Comparison of ENCODE assay signal across 11 mouse cellular contexts in genomic region chr17:25880913-25881641, GRCm38 (mm10). TPM values are rescaled to one million over a fixed set of nuclear protein-coding genes. Genes with fewer than 3 reads are reported as not detected.
A peak's percentile ranks its signal among the peaks of the same experiment; 100 is the strongest.
DNase-seq lines count a peak whose midpoint lies in the region; ATAC-seq and TF ChIP-seq lines count a peak whose summit lies in the region.
"Had no signal": no experiment of that assay in that cellular context is flagged by ENCODE, and none has a peak within 500 bp of the region (broad histone marks: within the 10 kb centered on the region; RNA-seq: fewer than 3 reads in every experiment).

No protein-coding gene starts in this region.

- no peak for ATAC-seq in limb, embryonic 11.5 days (ENCODE audit: insufficient number of reproducible peaks, low FRiP score, low TSS enrichment, low read depth)
- no peak for ATAC-seq in neural tube, embryonic 13.5 days (ENCODE audit: low read depth)
- no peak for ATAC-seq in megakaryocyte, adult 5-6 weeks (ENCODE audit: poor library complexity, severe bottlenecking)

- intact Hi-C loops in gastrocnemius, adult 2 months (cut with DNase I): no loop called here

- peak; percentile 71 for DNase-seq in kidney, adult 2 months
- no peak for DNase-seq in kidney, adult 18-20 months
- DNase-seq in embryonic facial prominence, embryonic 10.5 days (ENCODE audit: low spot score): peak; percentile 79
- peak; percentile 63 for DNase-seq in limb, embryonic 11.5 days (ENCODE audit: low spot score)
- DNase-seq in ovary, postnatal 14 days (ENCODE audit: low spot score): no peak
- no peak for DNase-seq in gastrocnemius, adult 2 months
- DNase-seq: heart, postnatal 10 days had no signal

- no peaks in the 10 kb centered on the region for H3K36me3 ChIP-seq in kidney, adult 2 months (ENCODE audit: control insufficient read depth, insufficient read depth, low read length)
- H3K36me3 ChIP-seq in embryonic facial prominence, embryonic 10.5 days (replicated peaks): peaks cover 67% of the 10 kb centered on the region
- H3K36me3 ChIP-seq in limb, embryonic 11.5 days (ENCODE audit: control insufficient read depth, insufficient read depth, low read length): peaks cover 11% of the 10 kb centered on the region
- H3K36me3 ChIP-seq in neural tube, embryonic 13.5 days: peaks cover 60% of the 10 kb centered on the region

- H3K9ac ChIP-seq in limb, embryonic 11.5 days (ENCODE audit: low read length): no peak overlapping the region
- H3K9ac ChIP-seq in neural tube, embryonic 13.5 days: 0 out of 2 replicates have a peak overlapping the region, but pooled peaks have one; percentile 2

- no peak overlapping the region for H3K27ac ChIP-seq in kidney, adult 2 months (ENCODE audit: insufficient read depth, low read depth, low read length)
- peak overlapping the region; percentile 89 for H3K27ac ChIP-seq in embryonic facial prominence, embryonic 10.5 days (replicated peaks)
- peak overlapping the region; percentile 68 for H3K27ac ChIP-seq in limb, embryonic 11.5 days (replicated peaks; ENCODE audit: low read depth, low read length)
- H3K27ac ChIP-seq in neural tube, embryonic 13.5 days (replicated peaks): peak overlapping the region; percentile 59; the same call in 1 of the 2 replicates
- no peak overlapping the region for H3K27ac ChIP-seq in gastrocnemius, adult 2 months

- no peak for TF ChIP-seq POLR2A in kidney, adult 2 months (IDR thresholded peaks at IDR 0.05; ENCODE audit: low read depth, low read length)

- H3K4me1 ChIP-seq in kidney, adult 2 months (ENCODE audit: control insufficient read depth, insufficient read depth, low read length): peaks cover 19% of the 10 kb centered on the region; the same call in 1 of the 2 replicates
- peaks cover 99% of the 10 kb centered on the region for H3K4me1 ChIP-seq in embryonic facial prominence, embryonic 10.5 days
- H3K4me1 ChIP-seq in limb, embryonic 11.5 days (ENCODE audit: control insufficient read depth, insufficient read depth, low read length): peaks cover 34% of the 10 kb centered on the region
- peaks cover 30% of the 10 kb centered on the region for H3K4me1 ChIP-seq in neural tube, embryonic 13.5 days (replicated peaks)

- H3K9me3 ChIP-seq in embryonic facial prominence, embryonic 10.5 days: no peaks in the 10 kb centered on the region
- H3K9me3 ChIP-seq in limb, embryonic 11.5 days (ENCODE audit: control insufficient read depth, low read length): no peaks in the 10 kb centered on the region
- no peaks in the 10 kb centered on the region for H3K9me3 ChIP-seq in neural tube, embryonic 13.5 days

- H3K4me2 ChIP-seq in limb, embryonic 11.5 days (ENCODE audit: low read depth, severe bottlenecking): 0 out of 2 replicates have a peak overlapping the region, but pooled peaks have one; percentile 15
- no peak overlapping the region for H3K4me2 ChIP-seq in neural tube, embryonic 13.5 days

- 26% methylated on average over 5 of the region's 5 CpGs for WGBS in kidney, adult 2 months
- WGBS in embryonic facial prominence, embryonic 10.5 days: 2% methylated on average over 5 of the region's 5 CpGs
- WGBS in limb, embryonic 11.5 days: 5% methylated on average over 5 of the region's 5 CpGs
- 7% methylated on average over 5 of the region's 5 CpGs for WGBS in neural tube, embryonic 13.5 days

- TF ChIP-seq CTCF in kidney, adult 2 months (conservative IDR thresholded peaks at IDR 0.05; ENCODE audit: insufficient read depth, insufficient read length, low read depth, low read length): no peak
- no peak for TF ChIP-seq CTCF in gastrocnemius, adult 2 months (IDR thresholded peaks at IDR 0.05)

- no peaks in the 10 kb centered on the region for H3K27me3 ChIP-seq in kidney, adult 2 months (replicated peaks; ENCODE audit: control insufficient read depth, insufficient read depth, low read length)
- no peaks in the 10 kb centered on the region for H3K27me3 ChIP-seq in embryonic facial prominence, embryonic 10.5 days (replicated peaks; ENCODE audit: low read depth, poor library complexity, severe bottlenecking)
- H3K27me3 ChIP-seq in limb, embryonic 11.5 days (ENCODE audit: control insufficient read depth, insufficient read depth, low read length): no peaks in the 10 kb centered on the region
- no peaks in the 10 kb centered on the region for H3K27me3 ChIP-seq in neural tube, embryonic 13.5 days

- no peak overlapping the region for H3K4me3 ChIP-seq in kidney, adult 2 months (ENCODE audit: insufficient read depth, low read depth, low read length)
- H3K4me3 ChIP-seq in embryonic facial prominence, embryonic 10.5 days: peak overlapping the region; percentile 36
- no peak overlapping the region for H3K4me3 ChIP-seq in limb, embryonic 11.5 days (ENCODE audit: low read depth, low read length)
- H3K4me3 ChIP-seq in neural tube, embryonic 13.5 days: no peak overlapping the region
- H3K4me3 ChIP-seq in gastrocnemius, adult 2 months: no peak overlapping the region
- H3K4me3 ChIP-seq: erythroblast, embryonic 14.5 days; left cerebral cortex, adult 2 months had no signal

RNA-seq across cellular contexts. Expression of gene Wfikkn1, which starts 0.4 kb away (rescaled TPM):
- polyA plus RNA-seq in kidney, adult 2 months (2012; rRNA removed): 0.31 and 0.42 TPM in 2 replicates
- polyA plus RNA-seq in embryonic facial prominence, embryonic 10.5 days (2016; fragmentation: Nextera tagmentation; extraction: Ambion mirVana): 7.8 and 12.6 TPM in 2 replicates
- 0.68 and 0.75 TPM in 2 replicates for polyA plus RNA-seq in limb, embryonic 11.5 days (2014; fragmentation: Nextera tagmentation; extraction: Ambion mirVana)
- 0.53 and 0.79 TPM in 2 replicates for polyA plus RNA-seq in neural tube, embryonic 13.5 days (2015; fragmentation: Nextera tagmentation; extraction: Ambion mirVana)
- total RNA-seq in megakaryocyte, adult 5-6 weeks (2015): 1.0 and 1.6 TPM in 2 replicates
- total RNA-seq in megakaryocyte, adult 5-6 weeks (2017): 0.04 and 0.15 TPM in 2 replicates
- total RNA-seq in gastrocnemius, adult 2 months (2021): under 1 TPM; 0.26 to 0.75 TPM

RNA-seq across cellular contexts. Expression of gene Mettl26, which starts 6.2 kb away (rescaled TPM):
- polyA plus RNA-seq in kidney, adult 2 months (2012; rRNA removed): 509 and 656 TPM in 2 replicates
- polyA plus RNA-seq in embryonic facial prominence, embryonic 10.5 days (2016; fragmentation: Nextera tagmentation; extraction: Ambion mirVana): 68.1 and 69.8 TPM in 2 replicates
- polyA plus RNA-seq in limb, embryonic 11.5 days (2014; fragmentation: Nextera tagmentation; extraction: Ambion mirVana): 55.9 and 60.9 TPM in 2 replicates
- polyA plus RNA-seq in neural tube, embryonic 13.5 days (2015; fragmentation: Nextera tagmentation; extraction: Ambion mirVana): 56.8 and 65.5 TPM in 2 replicates
- 18.9 and 20.3 TPM in 2 replicates for total RNA-seq in megakaryocyte, adult 5-6 weeks (2015)
- 3.7 and 6.0 TPM in 2 replicates for total RNA-seq in megakaryocyte, adult 5-6 weeks (2017)
- 10 to 100 TPM; 27.7 to 33.7 TPM for total RNA-seq in gastrocnemius, adult 2 months (2021)

RNA-seq across cellular contexts. Expression of gene Mcrip2, which starts 12.5 kb away (rescaled TPM):
- 258 and 286 TPM in 2 replicates for polyA plus RNA-seq in kidney, adult 2 months (2012; rRNA removed)
- polyA plus RNA-seq in embryonic facial prominence, embryonic 10.5 days (2016; fragmentation: Nextera tagmentation; extraction: Ambion mirVana): 17.3 and 20.2 TPM in 2 replicates
- 7.8 and 10.7 TPM in 2 replicates for polyA plus RNA-seq in limb, embryonic 11.5 days (2014; fragmentation: Nextera tagmentation; extraction: Ambion mirVana)
- polyA plus RNA-seq in neural tube, embryonic 13.5 days (2015; fragmentation: Nextera tagmentation; extraction: Ambion mirVana): 10.8 and 14.2 TPM in 2 replicates
- total RNA-seq in megakaryocyte, adult 5-6 weeks (2015): 1.8 and 3.5 TPM in 2 replicates
- 3.1 and 4.1 TPM in 2 replicates for total RNA-seq in megakaryocyte, adult 5-6 weeks (2017)
- 100 to 1,000 TPM in 1 of 2 experiments, 10 to 100 TPM in 1; 85.3 to 117 TPM for total RNA-seq in gastrocnemius, adult 2 months (2021)

RNA-seq across cellular contexts. Expression of gene Wdr90, which starts 19.8 kb away (rescaled TPM):
- polyA plus RNA-seq in kidney, adult 2 months (2012; rRNA removed): 23.8 and 25.5 TPM in 2 replicates
- polyA plus RNA-seq in embryonic facial prominence, embryonic 10.5 days (2016; fragmentation: Nextera tagmentation; extraction: Ambion mirVana): 53.8 and 56.1 TPM in 2 replicates
- 19.3 and 22.4 TPM in 2 replicates for polyA plus RNA-seq in limb, embryonic 11.5 days (2014; fragmentation: Nextera tagmentation; extraction: Ambion mirVana)
- 14.1 and 15.6 TPM in 2 replicates for polyA plus RNA-seq in neural tube, embryonic 13.5 days (2015; fragmentation: Nextera tagmentation; extraction: Ambion mirVana)
- 17.3 and 19.3 TPM in 2 replicates for total RNA-seq in megakaryocyte, adult 5-6 weeks (2015)
- 7.8 and 9.5 TPM in 2 replicates for total RNA-seq in megakaryocyte, adult 5-6 weeks (2017)
- total RNA-seq in gastrocnemius, adult 2 months (2021): 1 to 10 TPM in 1 of 2 experiments, under 1 TPM in 1; 0.66 to 1.0 TPM

RNA-seq across cellular contexts. Expression of gene Rhot2, which starts 36.4 kb away (rescaled TPM):
- polyA plus RNA-seq in kidney, adult 2 months (2012; rRNA removed): 133 and 147 TPM in 2 replicates
- 26.3 and 27.2 TPM in 2 replicates for polyA plus RNA-seq in embryonic facial prominence, embryonic 10.5 days (2016; fragmentation: Nextera tagmentation; extraction: Ambion mirVana)
- 9.4 and 10.7 TPM in 2 replicates for polyA plus RNA-seq in limb, embryonic 11.5 days (2014; fragmentation: Nextera tagmentation; extraction: Ambion mirVana)
- polyA plus RNA-seq in neural tube, embryonic 13.5 days (2015; fragmentation: Nextera tagmentation; extraction: Ambion mirVana): 15.4 and 18.3 TPM in 2 replicates
- total RNA-seq in megakaryocyte, adult 5-6 weeks (2015): 14.0 and 15.6 TPM in 2 replicates
- total RNA-seq in megakaryocyte, adult 5-6 weeks (2017): 13.9 and 30.4 TPM in 2 replicates
- total RNA-seq in gastrocnemius, adult 2 months (2021): 10 to 100 TPM; 58.1 to 89.3 TPM

Comparison
In these comparisons a context has a peak if more than half of its experiments do, and no peak if none do; other contexts are left out.
1. DNase-seq: peak in kidney, adult 2 months (single experiment), embryonic facial prominence, embryonic 10.5 days (single experiment) and limb, embryonic 11.5 days (single experiment); none in kidney, adult 18-20 months (single experiment), ovary, postnatal 14 days (single experiment) and gastrocnemius, adult 2 months (single experiment).
2. H3K27ac ChIP-seq: peak in embryonic facial prominence, embryonic 10.5 days (single experiment), limb, embryonic 11.5 days (single experiment) and neural tube, embryonic 13.5 days (single experiment); none in kidney, adult 2 months (single experiment) and gastrocnemius, adult 2 months (single experiment).
3. RNA of gene Mcrip2, which starts 12.5 kb away (polyA plus RNA-seq): 258 to 286 TPM in kidney, adult 2 months; 17.3 to 20.2 TPM in embryonic facial prominence, embryonic 10.5 days, 10.8 to 14.2 TPM in neural tube, embryonic 13.5 days and 7.8 to 10.7 TPM in limb, embryonic 11.5 days; every median in the first group is over 10 times any median in the second.